Mouse (Mus musculus) megakaryocyte, embryonic 14.5 days (primary cell): ENCODE results near the gene Noxo1. TPM values are rescaled to one million over a fixed set of nuclear protein-coding genes. Genes with fewer than 3 reads are reported as not detected.
A peak's percentile ranks its signal among the peaks of the same experiment; 100 is the strongest.

Experiments
- H3K27me3 ChIP-seq: replicated peaks from 2 replicates; pipeline ENCODE3; 2012; ENCODE audit warnings: inconsistent platforms
- H3K36me3 ChIP-seq: replicated peaks from 2 replicates; pipeline ENCODE3; 2012; ENCODE audit warnings: low read length, inconsistent platforms, mixed read lengths
- H3K4me1 ChIP-seq: 2 replicates; pipeline ENCODE4 v1.6.1; 2012; ENCODE audit warnings: inconsistent platforms
- H3K4me3 ChIP-seq: replicated peaks from 2 replicates; pipeline ENCODE3; 2012; ENCODE audit warnings: moderate library complexity, mild to moderate bottlenecking, inconsistent platforms
- H3K9me3 ChIP-seq: 2 replicates; pipeline ENCODE4 v1.6.1; 2012; ENCODE audit warnings: inconsistent platforms
- FLI1 ChIP-seq: IDR thresholded peaks from 2 replicates; pipeline ENCODE4 v1.6.1; 2012; ENCODE audit warnings: low read length, inconsistent platforms, mixed read lengths
- GATA1 ChIP-seq: IDR thresholded peaks from 3 replicates; pipeline ENCODE4 v1.6.1; 2012; ENCODE audit warnings: mixed read lengths, low read length, inconsistent platforms, borderline replicate concordance
- polyA plus RNA-seq: library from polyadenylated mRNA; stranded (reverse); fragments of >175 nt; gene quantifications from 2 replicates; pipeline ENCODE4 v1.2.3, GENCODE M21; 2012; ENCODE audit warnings: low replicate concordance; ENCODE audit not compliant: insufficient read depth

Gene Noxo1
- polyA plus RNA-seq, 1 experiment, result 2.1 TPM

DNA sequence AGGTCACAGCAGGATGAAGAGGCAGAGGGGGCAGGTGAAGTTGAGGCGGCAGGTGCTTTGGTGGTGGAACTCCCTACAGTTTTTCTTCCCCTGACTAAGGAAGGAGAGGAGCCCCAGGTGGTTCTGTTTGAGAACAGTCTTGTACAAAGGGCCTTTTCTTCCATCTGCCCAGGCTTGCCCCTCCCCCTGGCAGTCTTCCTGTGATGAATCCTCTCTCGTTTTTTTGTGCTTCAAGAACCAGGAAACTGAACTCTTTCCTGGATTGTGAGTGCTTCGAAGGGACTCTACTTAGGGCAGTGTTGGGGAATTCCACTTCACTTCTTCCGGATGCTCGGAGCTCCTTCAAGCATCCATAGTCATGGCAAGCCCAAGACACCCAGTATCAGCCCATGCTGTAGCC, 2.0 kb downstream of the Noxo1 start:
- Histone ChIP-seq H3K9me3 (no peaks in the 10 kb centered on the region), H3K4me3 (no peak overlapping the region), H3K4me1 (peaks cover 41% of the 10 kb centered on the region), H3K36me3 (peaks cover 51% of the 10 kb centered on the region), H3K27me3 (no peaks in the 10 kb centered on the region)
- TF ChIP-seq FLI1 (no peak), GATA1 (no peak)

GRCm38 (mm10) chr17:24698715-24699114, 2.7 kb downstream of the Noxo1 start:
- H3K4me1 ChIP-seq, result peaks cover 37% of the 10 kb centered on the region
- no peaks in the 10 kb centered on the region for H3K27me3 ChIP-seq
- no peak overlapping the region for H3K4me3 ChIP-seq
- no peaks in the 10 kb centered on the region for H3K9me3 ChIP-seq
- TF ChIP-seq FLI1 (no peak), GATA1 (no peak)
- peaks cover 49% of the 10 kb centered on the region for H3K36me3 ChIP-seq

DNA sequence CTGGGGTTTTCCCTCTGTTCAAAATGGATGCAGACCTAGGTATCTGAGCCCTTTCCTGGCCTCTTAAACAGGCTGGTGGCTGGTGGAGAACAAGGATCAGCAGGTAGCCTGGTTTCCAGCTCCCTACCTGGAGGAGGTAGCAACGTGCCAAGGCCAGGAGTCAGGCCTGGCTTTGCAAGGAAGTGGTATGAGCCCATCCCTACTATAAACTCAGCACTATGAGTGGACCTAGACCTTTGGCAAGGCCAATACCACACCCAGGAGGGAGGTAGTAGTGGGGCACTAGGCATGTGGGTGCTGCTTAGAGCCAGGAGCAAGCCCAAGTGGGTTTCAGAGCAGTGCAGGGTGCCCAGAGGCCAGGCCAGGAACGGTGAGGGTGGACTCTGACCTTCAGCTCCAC, 3.4 kb downstream of the Noxo1 start:
- no peaks in the 10 kb centered on the region for H3K27me3 ChIP-seq
- H3K4me1 ChIP-seq, result peaks cover 35% of the 10 kb centered on the region
- H3K4me3 ChIP-seq, result no peak overlapping the region
- no peaks in the 10 kb centered on the region for H3K9me3 ChIP-seq
- H3K36me3 ChIP-seq, result peaks cover 52% of the 10 kb centered on the region
- TF ChIP-seq FLI1 (no peak), GATA1 (no peak)

- Histone ChIP-seq H3K36me3 (peaks cover 63% of the 10 kb centered on the region), H3K9me3 (no peaks in the 10 kb centered on the region)
- TF ChIP-seq GATA1 (no peak), FLI1 (no peak)
Measured at GRCm38 (mm10) chr17:24701251-24701650, 5.2 kb downstream of the Noxo1 start.

GRCm38 (mm10) chr17:24705821-24706220, 9.8 kb downstream of the Noxo1 start:
- TF ChIP-seq FLI1 (no peak), GATA1 (no peak)
- Histone ChIP-seq H3K36me3 (peaks cover 43% of the 10 kb centered on the region), H3K4me3 (no peak overlapping the region)

More at GRCm38 (mm10) chr17:24701251-24701650, 5.2 kb downstream of the Noxo1 start:
- H3K27me3 ChIP-seq, result no peaks in the 10 kb centered on the region
- peaks cover 39% of the 10 kb centered on the region for H3K4me1 ChIP-seq
- H3K4me3 ChIP-seq, result no peak overlapping the region

GRCm38 (mm10) chr17:24706982-24707800, 11.2 kb downstream of the Noxo1 start, which contains the start of gene Tbl3:
TSS of gene Tbl3 (minus strand) at chr17:24707660.
- H3K4me3 ChIP-seq, result peak within 1 kb of the TSS; percentile 97
- TF ChIP-seq GATA1 (no peak), FLI1 (no peak)
- H3K36me3 ChIP-seq, result peaks cover 29% of the 10 kb centered on the region
- H3K4me1 ChIP-seq, result peaks cover 26% of the 10 kb centered on the region
- H3K27me3 ChIP-seq, result no peaks in the 10 kb centered on the region
- no peaks in the 10 kb centered on the region for H3K9me3 ChIP-seq

More at GRCm38 (mm10) chr17:24705821-24706220, 9.8 kb downstream of the Noxo1 start:
- H3K4me1 ChIP-seq, result peaks cover 26% of the 10 kb centered on the region
- no peaks in the 10 kb centered on the region for H3K9me3 ChIP-seq
- no peaks in the 10 kb centered on the region for H3K27me3 ChIP-seq

- TF ChIP-seq GATA1 (no peak), FLI1 (no peak)
- Histone ChIP-seq H3K4me3 (peak overlapping the region; percentile 97), H3K27me3 (no peaks in the 10 kb centered on the region), H3K36me3 (peaks cover 23% of the 10 kb centered on the region), H3K9me3 (no peaks in the 10 kb centered on the region), H3K4me1 (peaks cover 26% of the 10 kb centered on the region)
Measured at GRCm38 (mm10) chr17:24707801-24708425, 11.9 kb downstream of the Noxo1 start.

DNA sequence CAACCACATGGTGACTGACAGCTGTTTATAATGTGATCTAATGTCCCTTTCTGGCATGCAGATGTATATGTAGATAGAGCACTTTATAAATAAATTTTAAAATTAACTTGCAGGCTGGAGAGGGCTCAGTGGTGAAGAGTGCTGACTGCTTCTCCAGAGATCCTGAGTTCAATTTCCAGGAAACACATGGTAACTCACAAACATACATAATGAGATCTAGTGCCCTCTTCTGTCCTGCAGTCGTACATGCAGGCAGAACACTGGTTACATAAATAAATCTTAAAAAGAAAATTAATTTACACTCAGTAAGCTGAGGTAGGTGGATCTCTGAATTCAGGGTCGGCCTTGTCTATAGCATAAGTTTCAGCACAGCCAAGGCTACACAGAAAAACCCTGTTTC, 12.6 kb downstream of the Noxo1 start:
- TF ChIP-seq FLI1 (no peak), GATA1 (no peak)
- H3K36me3 ChIP-seq, result peaks cover 21% of the 10 kb centered on the region
- H3K4me1 ChIP-seq, result peaks cover 26% of the 10 kb centered on the region
- no peaks in the 10 kb centered on the region for H3K27me3 ChIP-seq
- H3K4me3 ChIP-seq, result peak overlapping the region; percentile 73
- H3K9me3 ChIP-seq, result no peaks in the 10 kb centered on the region

- H3K9me3 ChIP-seq, result no peaks in the 10 kb centered on the region
- TF ChIP-seq FLI1 (no peak), GATA1 (no peak)
- H3K36me3 ChIP-seq, result peaks cover 33% of the 10 kb centered on the region
- H3K4me3 ChIP-seq, result no peak overlapping the region
- H3K27me3 ChIP-seq, result no peaks in the 10 kb centered on the region
- H3K4me1 ChIP-seq, result peaks cover 11% of the 10 kb centered on the region
Measured at GRCm38 (mm10) chr17:24715556-24715955, 19.5 kb downstream of the Noxo1 start.

DNA sequence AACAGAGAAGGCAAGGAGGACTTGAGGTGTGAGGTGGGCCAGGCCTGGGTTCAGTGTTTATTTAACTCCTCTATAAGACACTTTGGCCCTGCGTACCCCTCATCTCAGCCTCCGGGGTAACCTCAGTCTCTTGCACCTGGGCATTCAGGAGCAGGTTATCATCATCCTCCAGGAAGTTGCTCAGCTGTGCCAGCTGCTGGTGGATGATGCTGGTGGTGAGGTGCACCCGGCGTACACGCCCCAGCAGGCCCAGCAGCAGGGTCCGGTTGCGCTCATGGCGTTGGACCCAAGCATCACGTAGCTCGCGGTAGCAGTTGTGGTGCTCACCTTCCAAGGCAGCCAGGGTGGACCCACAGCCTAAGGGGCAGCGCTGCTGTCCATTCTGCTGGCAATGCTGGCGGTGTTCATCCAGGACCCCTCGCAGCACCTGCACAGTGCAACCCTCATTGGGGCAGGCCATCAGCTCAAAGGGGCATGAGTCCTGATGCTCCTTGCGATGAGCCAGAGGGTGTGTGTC, 20.2 kb downstream of the Noxo1 start:
- Histone ChIP-seq H3K27me3 (no peaks in the 10 kb centered on the region), H3K36me3 (peaks cover 38% of the 10 kb centered on the region), H3K4me3 (peak overlapping the region; percentile 50), H3K9me3 (no peaks in the 10 kb centered on the region), H3K4me1 (peaks cover 15% of the 10 kb centered on the region)
- TF ChIP-seq FLI1, result no peak
- no peak for TF ChIP-seq GATA1
